Mouse (Mus musculus): ENCODE measurements around the gene Eif1b. TPM values are rescaled to one million over a fixed set of nuclear protein-coding genes. Genes with fewer than 3 reads are reported as not detected.

Eif1b gene
- polyA plus RNA-seq (2014; fragmentation: Illumina TruSeq; extraction: RNeasy Lipid Tissue Mini Kit (QIAGEN cat#74804); ENCODE audit: low replicate concordance), result 29.3 TPM

DNA sequence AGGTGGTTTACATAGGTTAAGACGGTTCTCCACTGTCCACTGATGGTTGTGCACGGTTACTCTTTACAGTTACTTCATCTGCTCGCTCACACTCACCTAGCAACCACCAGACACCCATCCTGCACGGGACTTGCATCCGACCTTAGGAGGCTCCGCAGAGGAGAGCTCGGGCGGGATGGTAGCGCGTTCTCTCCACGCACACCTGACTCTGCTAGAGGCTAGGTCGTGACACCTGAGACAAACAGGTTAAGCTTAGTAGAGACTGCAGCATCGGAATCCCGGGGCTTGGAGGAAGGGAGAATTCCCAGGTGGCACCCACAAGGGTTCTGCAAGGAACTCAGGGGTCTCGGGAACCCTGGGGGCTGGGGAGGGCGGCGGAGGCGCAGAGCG lies at the start of gene Eif1b:
Eif1b (plus strand) TSS at position 223 of the 390 bp plus-strand sequence.

DNA sequence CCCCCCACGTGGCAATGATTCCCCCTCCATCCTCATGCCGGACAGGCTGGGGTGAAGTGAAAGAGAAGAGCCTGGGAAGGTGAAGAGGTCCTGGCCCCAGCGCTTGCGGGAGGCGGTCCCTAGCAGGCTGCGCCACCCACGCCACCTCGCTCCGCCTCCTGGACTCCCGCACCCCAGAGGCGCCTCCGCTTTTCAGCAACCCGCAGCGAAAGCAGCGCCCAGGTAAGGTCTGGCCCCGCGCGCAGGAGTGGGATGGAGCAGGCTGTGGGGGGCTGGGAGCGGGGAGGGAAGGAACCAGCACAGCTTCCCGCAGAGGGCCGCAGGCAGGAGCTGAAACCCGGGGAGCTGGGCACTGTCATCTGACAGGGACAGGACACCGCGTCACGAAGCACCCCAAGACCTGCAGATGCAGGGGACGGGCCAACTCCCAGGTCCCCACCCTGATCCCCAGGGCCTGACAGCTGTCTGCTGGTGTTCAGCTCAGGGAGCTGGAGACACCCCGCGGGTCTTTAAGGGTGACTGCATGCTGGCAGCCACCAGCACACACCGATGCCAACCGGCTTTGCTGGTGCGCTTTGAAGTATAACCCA lies 47.7 kb downstream of the Eif1b start, which contains the start of gene Entpd3:
Entpd3 (plus strand) TSS at position 157 of the 590 bp plus-strand sequence.

Other genes starting within 250 kb of the Eif1b start
- 0.67 TPM for gene Myrip, start 190.7 kb upstream of the Eif1b start, polyA plus RNA-seq (2014; fragmentation: Illumina TruSeq; extraction: RNeasy Lipid Tissue Mini Kit (QIAGEN cat#74804); ENCODE audit: low replicate concordance)
- 0.11 TPM for gene Entpd3, start 47.6 kb downstream of the Eif1b start, polyA plus RNA-seq (2014; fragmentation: Illumina TruSeq; extraction: RNeasy Lipid Tissue Mini Kit (QIAGEN cat#74804); ENCODE audit: low replicate concordance)
- 349 TPM for gene Rpl14, start 79.2 kb downstream of the Eif1b start, polyA plus RNA-seq (2014; fragmentation: Illumina TruSeq; extraction: RNeasy Lipid Tissue Mini Kit (QIAGEN cat#74804); ENCODE audit: low replicate concordance)